Mouse (Mus musculus) right cerebral cortex, postnatal 4 days (tissue): ENCODE measurements around the gene Exoc4.

Experiments used
- DNase-seq: peaks from one replicate; pipeline ENCODE4 v3.0.0-alpha.2; 2022

Exoc4 gene

GRCm38 (mm10) chr6:33792604-33793003 lies 543.7 kb downstream of the Exoc4 start:
- DNase-seq, result no peak

GRCm38 (mm10) chr6:33801254-33801653 lies 552.4 kb downstream of the Exoc4 start:
- no peak for DNase-seq

- DNase-seq, result no peak
These were observed 554.7 kb downstream of the Exoc4 start for GRCm38 (mm10) chr6:33803481-33804098.

GRCm38 (mm10) chr6:33804775-33805174 lies 555.9 kb downstream of the Exoc4 start:
- DNase-seq, result peak; percentile 38

GRCm38 (mm10) chr6:33806072-33806782 lies 557.3 kb downstream of the Exoc4 start:
- DNase-seq, result no peak

GRCm38 (mm10) chr6:33814386-33814785 lies 565.5 kb downstream of the Exoc4 start:
- no peak for DNase-seq

GRCm38 (mm10) chr6:33823171-33823570 lies 574.3 kb downstream of the Exoc4 start:
- no peak for DNase-seq

GRCm38 (mm10) chr6:33823777-33824302 lies 575.0 kb downstream of the Exoc4 start:
- DNase-seq, result peak; percentile 12

GRCm38 (mm10) chr6:33828499-33828898 lies 579.6 kb downstream of the Exoc4 start:
- DNase-seq, result no peak

- no peak for DNase-seq
These were observed 580.4 kb downstream of the Exoc4 start for GRCm38 (mm10) chr6:33829261-33829660.

- DNase-seq, result no peak
These were observed 582.4 kb downstream of the Exoc4 start for GRCm38 (mm10) chr6:33831276-33831675.

- no peak for DNase-seq
These were observed 584.1 kb downstream of the Exoc4 start for GRCm38 (mm10) chr6:33832978-33833377.

- DNase-seq, result no peak
These were observed 587.3 kb downstream of the Exoc4 start for GRCm38 (mm10) chr6:33836048-33836780.

- DNase-seq, result no peak
These were observed 594.0 kb downstream of the Exoc4 start for GRCm38 (mm10) chr6:33842901-33843300.

- DNase-seq, result no peak
These were observed 610.2 kb downstream of the Exoc4 start for GRCm38 (mm10) chr6:33859049-33859448.

GRCm38 (mm10) chr6:33865752-33866151 lies 616.9 kb downstream of the Exoc4 start:
- no peak for DNase-seq

GRCm38 (mm10) chr6:33866901-33867580 lies 618.2 kb downstream of the Exoc4 start:
- no peak for DNase-seq

- DNase-seq, result no peak
These were observed 620.4 kb downstream of the Exoc4 start for GRCm38 (mm10) chr6:33869251-33869650.

GRCm38 (mm10) chr6:33870468-33871142 lies 621.7 kb downstream of the Exoc4 start:
- DNase-seq, result no peak

- no peak for DNase-seq
These were observed 622.4 kb downstream of the Exoc4 start for GRCm38 (mm10) chr6:33871286-33871685.

- DNase-seq, result no peak
These were observed 623.3 kb downstream of the Exoc4 start for GRCm38 (mm10) chr6:33872192-33872591.

GRCm38 (mm10) chr6:33873000-33873399 lies 624.1 kb downstream of the Exoc4 start:
- no peak for DNase-seq
